10 mouse cellular contexts compared by ENCODE assay signal in the genomic region with DNA sequence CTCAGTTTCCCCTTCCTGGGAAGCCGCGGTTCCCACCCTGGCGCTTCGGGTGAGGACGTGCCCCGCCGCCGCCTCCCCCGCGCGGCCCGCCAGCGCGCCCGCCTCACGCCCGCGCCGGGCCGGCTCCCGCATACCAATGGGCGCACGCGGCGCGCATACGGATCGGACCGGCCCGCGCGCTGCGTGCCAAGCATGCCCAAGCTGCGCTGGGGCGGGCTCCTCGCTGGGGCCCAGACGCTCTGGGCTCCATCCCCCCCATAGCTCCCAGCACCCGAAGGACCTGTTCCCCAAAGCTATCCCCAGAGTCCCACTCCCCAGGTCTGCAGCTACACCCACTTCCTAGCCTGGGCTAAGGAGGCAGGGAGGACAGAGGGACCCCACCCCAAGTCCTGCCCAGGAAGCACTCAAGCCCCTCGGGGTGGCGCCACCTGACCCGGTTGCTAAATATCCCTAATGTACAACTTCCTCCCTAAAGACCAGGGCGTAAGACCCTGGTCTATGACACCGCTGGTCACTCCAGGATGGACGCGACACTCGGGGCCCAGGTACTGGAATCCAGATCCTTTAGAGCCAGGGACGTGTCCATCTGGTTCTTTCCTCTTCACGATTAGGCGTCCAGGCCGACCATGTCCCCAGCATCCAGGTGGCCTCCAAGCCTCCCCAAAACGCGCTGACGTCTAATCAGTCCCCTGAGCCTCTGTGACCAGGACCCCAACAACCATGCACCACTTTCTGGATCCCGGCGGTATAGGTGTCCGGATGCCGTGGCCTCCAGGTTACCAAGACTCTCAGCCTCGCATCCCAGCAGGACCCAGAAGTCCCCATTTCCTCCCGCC. TPM values are rescaled to one million over a fixed set of nuclear protein-coding genes. Genes with fewer than 3 reads are reported as not detected.
DNase-seq lines count a peak whose midpoint lies in the region; ATAC-seq and TF ChIP-seq lines count a peak whose summit lies in the region.
"Had no signal": no experiment of that assay in that cellular context is flagged by ENCODE, and none has a peak within 500 bp of the region (broad histone marks: within the 10 kb centered on the region; RNA-seq: fewer than 3 reads in every experiment).

No protein-coding gene starts in this region.

- no peaks in the 10 kb centered on the region for H3K36me3 ChIP-seq in heart, embryonic 15.5 days
- no peaks in the 10 kb centered on the region for H3K36me3 ChIP-seq in hindbrain, embryonic 14.5 days (replicated peaks; ENCODE audit: control insufficient read depth, insufficient read depth)
- no peaks in the 10 kb centered on the region for H3K36me3 ChIP-seq in midbrain, embryonic 12.5 days

- no peak for TF ChIP-seq POLR2A in cortical plate, adult 2 months (IDR thresholded peaks at IDR 0.05; ENCODE audit: extremely low read depth, insufficient read depth, low read length)

- no peak for ATAC-seq in heart, embryonic 15.5 days (replicated peaks; ENCODE audit: insufficient number of reproducible peaks, insufficient read depth, low FRiP score, low read depth)
- peak; percentile 19; the same call in 1 of the 2 replicates for ATAC-seq in hindbrain, embryonic 14.5 days (ENCODE audit: low FRiP score)
- ATAC-seq in midbrain, embryonic 12.5 days (ENCODE audit: low FRiP score, low read depth): no peak

- DNase-seq in heart, postnatal 4 days: no peak
- no peak for DNase-seq in hindbrain, embryonic 14.5 days (ENCODE audit: low spot score)
- no peak for DNase-seq in cerebellum, postnatal 14 days
- DNase-seq in cerebellum, postnatal 4 days (ENCODE audit: low spot score in 2 of 2): no peak
- DNase-seq in right cerebral cortex, postnatal 14 days: no peak
- DNase-seq: right cerebral cortex, adult 18-20 months had no signal

- no peak for TF ChIP-seq CTCF in cortical plate, adult 2 months (IDR thresholded peaks at IDR 0.05; ENCODE audit: extremely low read depth, insufficient read depth, low read length)

- peak overlapping the region; percentile 62 for H3K4me2 ChIP-seq in heart, embryonic 15.5 days
- H3K4me2 ChIP-seq in hindbrain, embryonic 14.5 days (replicated peaks): peak overlapping the region; percentile 52
- H3K4me2 ChIP-seq in midbrain, embryonic 12.5 days (replicated peaks): peak overlapping the region; percentile 50

- H3K27me3 ChIP-seq in heart, embryonic 15.5 days: peaks cover 79% of the 10 kb centered on the region
- peaks cover 60% of the 10 kb centered on the region for H3K27me3 ChIP-seq in hindbrain, embryonic 14.5 days (ENCODE audit: control insufficient read depth, insufficient read depth, low read length)
- peaks cover 79% of the 10 kb centered on the region for H3K27me3 ChIP-seq in midbrain, embryonic 12.5 days

- no peak overlapping the region for H3K27ac ChIP-seq in heart, embryonic 15.5 days
- H3K27ac ChIP-seq in cortical plate, adult 2 months (ENCODE audit: insufficient read depth, low read length): no peak overlapping the region
- no peak overlapping the region for H3K27ac ChIP-seq in hindbrain, embryonic 14.5 days
- H3K27ac ChIP-seq in midbrain, embryonic 12.5 days (replicated peaks): no peak overlapping the region

- no peak overlapping the region for H3K9ac ChIP-seq in heart, embryonic 15.5 days
- peak overlapping the region; percentile 44 for H3K9ac ChIP-seq in hindbrain, embryonic 14.5 days
- no peak overlapping the region; the same call in 1 of the 2 replicates for H3K9ac ChIP-seq in midbrain, embryonic 12.5 days (replicated peaks)

- H3K4me3 ChIP-seq in heart, embryonic 15.5 days: peak overlapping the region; percentile 36
- H3K4me3 ChIP-seq in cortical plate, adult 2 months (ENCODE audit: insufficient read depth, low read length): peak overlapping the region; percentile 10; the same call in 1 of the 2 replicates
- H3K4me3 ChIP-seq in hindbrain, embryonic 14.5 days (replicated peaks; ENCODE audit: low read length): peak overlapping the region; percentile 31
- H3K4me3 ChIP-seq in midbrain, embryonic 12.5 days: peak overlapping the region; percentile 37

- H3K9me3 ChIP-seq in heart, embryonic 15.5 days (replicated peaks): no peaks in the 10 kb centered on the region
- no peaks in the 10 kb centered on the region for H3K9me3 ChIP-seq in hindbrain, embryonic 14.5 days (ENCODE audit: control insufficient read depth, low read length)
- H3K9me3 ChIP-seq in midbrain, embryonic 12.5 days: no peaks in the 10 kb centered on the region

- peaks cover 23% of the 10 kb centered on the region for H3K4me1 ChIP-seq in heart, embryonic 15.5 days (replicated peaks)
- H3K4me1 ChIP-seq in cortical plate, adult 2 months (ENCODE audit: control insufficient read depth, insufficient read depth, low read length): no peaks in the 10 kb centered on the region
- peaks cover 15% of the 10 kb centered on the region for H3K4me1 ChIP-seq in hindbrain, embryonic 14.5 days (replicated peaks; ENCODE audit: control insufficient read depth, insufficient read depth, low read length)
- peaks cover 18% of the 10 kb centered on the region for H3K4me1 ChIP-seq in midbrain, embryonic 12.5 days

- WGBS in heart, embryonic 15.5 days: 1% methylated on average over 57 of the region's 59 CpGs
- 2% methylated on average over 59 of the region's 59 CpGs for WGBS in hindbrain, embryonic 14.5 days
- WGBS in midbrain, embryonic 12.5 days: 2% methylated on average over 48 of the region's 59 CpGs

RNA-seq across cellular contexts. Expression of a gene that starts 1.5 kb away (rescaled TPM):
- polyA plus RNA-seq in heart, embryonic 15.5 days (2015; fragmentation: Nextera tagmentation; extraction: Ambion mirVana): 0.16 and 0.36 TPM in 2 replicates
- not detected for total RNA-seq in heart, postnatal 4 days (2021)
- 10.7 and 13.0 TPM in 2 replicates for polyA plus RNA-seq in cortical plate, adult 2 months (2012; rRNA removed)
- polyA plus RNA-seq in hindbrain, embryonic 14.5 days (2014; fragmentation: Nextera tagmentation; extraction: Ambion mirVana): 2.2 and 4.4 TPM in 2 replicates
- 0.93 and 1.2 TPM in 2 replicates for polyA plus RNA-seq in midbrain, embryonic 12.5 days (2016; fragmentation: Nextera tagmentation; extraction: Ambion mirVana)
- total RNA-seq: adrenal gland, postnatal 14 days had no signal

RNA-seq across cellular contexts. Expression of a gene that starts 23.4 kb away (rescaled TPM):
- polyA plus RNA-seq in heart, embryonic 15.5 days (2015; fragmentation: Nextera tagmentation; extraction: Ambion mirVana): 76.1 and 76.3 TPM in 2 replicates
- total RNA-seq in heart, postnatal 4 days (2021): 10 to 100 TPM; 70.3 to 77.9 TPM
- 105 and 115 TPM in 2 replicates for polyA plus RNA-seq in cortical plate, adult 2 months (2012; rRNA removed)
- polyA plus RNA-seq in hindbrain, embryonic 14.5 days (2014; fragmentation: Nextera tagmentation; extraction: Ambion mirVana): 64.3 and 75.4 TPM in 2 replicates
- polyA plus RNA-seq in midbrain, embryonic 12.5 days (2016; fragmentation: Nextera tagmentation; extraction: Ambion mirVana): 46.9 and 51.1 TPM in 2 replicates
